Mouse (Mus musculus): ENCODE measurements around the gene Klf1. TPM values are rescaled to one million over a fixed set of nuclear protein-coding genes. Genes with fewer than 3 reads are reported as not detected.
"Not testable (repeated sequence)": the region's sequence is repeated elsewhere in the genome, so short reads cannot be mapped to it uniquely, and the experiment has no call there.

Klf1 gene
- polyA plus RNA-seq, 1 experiment from 2014 or later: 0.51 TPM

DNA sequence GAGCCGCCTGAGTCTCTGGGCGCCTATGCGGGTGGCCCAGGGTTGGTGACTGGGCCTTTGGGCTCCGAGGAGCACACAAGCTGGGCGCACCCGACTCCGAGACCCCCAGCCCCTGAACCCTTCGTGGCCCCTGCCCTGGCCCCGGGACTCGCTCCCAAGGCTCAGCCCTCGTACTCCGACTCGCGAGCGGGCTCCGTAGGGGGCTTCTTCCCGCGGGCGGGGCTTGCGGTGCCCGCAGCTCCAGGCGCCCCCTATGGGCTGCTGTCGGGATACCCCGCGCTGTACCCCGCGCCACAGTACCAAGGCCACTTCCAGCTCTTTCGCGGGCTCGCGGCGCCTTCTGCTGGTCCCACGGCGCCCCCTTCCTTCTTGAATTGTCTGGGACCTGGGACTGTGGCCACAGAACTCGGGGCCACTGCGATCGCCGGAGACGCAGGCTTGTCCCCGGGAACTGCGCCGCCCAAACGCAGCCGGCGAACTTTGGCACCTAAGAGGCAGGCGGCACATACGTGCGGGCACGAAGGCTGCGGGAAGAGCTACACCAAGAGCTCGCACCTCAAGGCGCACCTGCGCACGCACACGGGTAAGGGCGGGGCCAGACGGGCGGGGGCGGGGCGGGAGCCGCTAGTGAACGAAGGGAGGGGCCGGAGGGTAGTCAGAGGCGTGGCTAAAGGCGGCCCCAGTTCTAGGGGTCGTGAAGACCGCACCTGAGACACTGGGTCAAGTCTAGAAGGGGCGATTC, 1.4 kb downstream of the Klf1 start:
- ATAC-seq (ENCODE audit: low FRiP score, low TSS enrichment): peak; percentile 92
- H3K9me3 ChIP-seq (ENCODE audit: control insufficient read depth, low read length): no peaks in the 10 kb centered on the region
- H3K27ac ChIP-seq (replicated peaks): peak overlapping the region; percentile 80
- peak overlapping the region; percentile 74 for H3K9ac ChIP-seq (ENCODE audit: low read length)
- under 1% methylated on average over 68 of the region's 68 CpGs for WGBS
- DNase-seq (ENCODE audit: low spot score): peak; percentile 93
- H3K4me3 ChIP-seq (ENCODE audit: low read depth, low read length): peak overlapping the region; percentile 71
- no peaks in the 10 kb centered on the region for H3K4me1 ChIP-seq (replicated peaks; ENCODE audit: control insufficient read depth, insufficient read depth)
- H3K27me3 ChIP-seq (ENCODE audit: control insufficient read depth, insufficient read depth, low read length): no peaks in the 10 kb centered on the region
- peak overlapping the region; percentile 99 for H3K4me2 ChIP-seq (replicated peaks; ENCODE audit: low read depth)
- TF ChIP-seq CTCF (IDR thresholded peaks at IDR 0.05; ENCODE audit: low read depth): peak; percentile 92
- TF ChIP-seq EP300 (optimal IDR thresholded peaks at IDR 0.05): no peak
- no peaks in the 10 kb centered on the region for H3K36me3 ChIP-seq (ENCODE audit: control insufficient read depth, insufficient read depth, low read length)

DNA sequence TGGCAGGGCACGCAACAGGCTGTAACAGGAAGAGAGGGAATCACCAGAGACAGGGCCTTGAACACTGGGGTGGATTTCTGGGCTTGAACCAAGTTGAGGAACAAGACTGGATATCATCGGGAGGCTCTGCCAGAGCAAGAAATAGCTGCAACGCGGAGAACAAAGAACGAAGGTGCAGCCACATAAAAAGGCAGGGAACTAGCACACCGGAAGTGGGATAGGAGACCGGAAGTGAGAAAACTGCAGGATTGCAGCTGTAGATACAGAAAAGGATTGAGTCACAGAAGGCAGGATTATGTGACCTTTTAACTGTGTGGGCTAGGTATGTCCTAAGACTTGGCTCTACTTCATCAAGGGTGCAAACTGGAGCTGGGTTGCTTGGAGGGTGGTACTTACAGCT, 2.6 kb downstream of the Klf1 start:
- no peak overlapping the region for H3K9ac ChIP-seq (ENCODE audit: low read length)
- H3K27ac ChIP-seq (replicated peaks): no peak overlapping the region
- H3K9me3 ChIP-seq (ENCODE audit: control insufficient read depth, low read length): no peaks in the 10 kb centered on the region
- WGBS: 84% methylated on average over 7 of the region's 7 CpGs
- ATAC-seq (ENCODE audit: low FRiP score, low TSS enrichment) (no peak), DNase-seq (ENCODE audit: low spot score) (no peak)
- TF ChIP-seq CTCF (IDR thresholded peaks at IDR 0.05; ENCODE audit: low read depth): no peak
- TF ChIP-seq EP300 (optimal IDR thresholded peaks at IDR 0.05): no peak
- no peaks in the 10 kb centered on the region for H3K4me1 ChIP-seq (replicated peaks; ENCODE audit: control insufficient read depth, insufficient read depth)
- no peaks in the 10 kb centered on the region for H3K36me3 ChIP-seq (ENCODE audit: control insufficient read depth, insufficient read depth, low read length)
- no peak overlapping the region for H3K4me2 ChIP-seq (replicated peaks; ENCODE audit: low read depth)
- no peaks in the 10 kb centered on the region for H3K27me3 ChIP-seq (ENCODE audit: control insufficient read depth, insufficient read depth, low read length)
- no peak overlapping the region for H3K4me3 ChIP-seq (ENCODE audit: low read depth, low read length)

- DNase-seq (ENCODE audit: low spot score): no peak
- Histone ChIP-seq H3K9me3 (ENCODE audit: control insufficient read depth, low read length) (no peaks in the 10 kb centered on the region), H3K27me3 (ENCODE audit: control insufficient read depth, insufficient read depth, low read length) (no peaks in the 10 kb centered on the region), H3K36me3 (ENCODE audit: control insufficient read depth, insufficient read depth, low read length) (no peaks in the 10 kb centered on the region), H3K9ac (ENCODE audit: low read length) (no peak overlapping the region), H3K4me2 (replicated peaks; ENCODE audit: low read depth) (no peak overlapping the region), H3K4me3 (ENCODE audit: low read depth, low read length) (no peak overlapping the region), H3K27ac (replicated peaks) (no peak overlapping the region), H3K4me1 (replicated peaks; ENCODE audit: control insufficient read depth, insufficient read depth) (no peaks in the 10 kb centered on the region)
- no peak for TF ChIP-seq EP300 (optimal IDR thresholded peaks at IDR 0.05)
- no peak for TF ChIP-seq CTCF (IDR thresholded peaks at IDR 0.05; ENCODE audit: low read depth)
- WGBS: 89% methylated on average over 9 of the region's 9 CpGs
- ATAC-seq (ENCODE audit: low FRiP score, low TSS enrichment): no peak
Observed at GRCm38 (mm10) chr8:84907037-84907436, 5.3 kb downstream of the Klf1 start.

DNA sequence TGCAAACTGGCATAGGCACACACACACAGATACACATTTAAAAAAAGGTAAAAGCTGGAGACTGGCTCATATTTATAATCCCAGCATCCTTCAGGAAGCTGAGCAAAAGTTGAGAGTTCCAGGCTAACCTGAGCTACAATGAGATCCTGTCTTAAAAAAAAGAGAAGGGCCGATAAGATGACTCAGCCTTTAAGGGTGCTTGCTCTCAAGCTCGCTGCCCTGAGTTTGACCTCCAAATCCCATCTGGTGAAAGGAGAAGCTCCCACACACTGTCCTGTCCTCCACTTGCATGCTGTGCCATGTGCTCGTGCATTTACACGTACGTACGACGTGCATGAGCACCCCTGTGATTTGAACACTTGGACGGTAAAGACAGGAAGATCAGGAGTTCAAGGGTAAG, 5.8 kb downstream of the Klf1 start:
- Histone ChIP-seq H3K27me3 (ENCODE audit: control insufficient read depth, insufficient read depth, low read length) (no peaks in the 10 kb centered on the region), H3K4me3 (ENCODE audit: low read depth, low read length) (no peak overlapping the region), H3K9ac (ENCODE audit: low read length) (no peak overlapping the region), H3K27ac (replicated peaks) (no peak overlapping the region), H3K9me3 (ENCODE audit: control insufficient read depth, low read length) (no peaks in the 10 kb centered on the region), H3K4me2 (replicated peaks; ENCODE audit: low read depth) (no peak overlapping the region), H3K36me3 (ENCODE audit: control insufficient read depth, insufficient read depth, low read length) (no peaks in the 10 kb centered on the region), H3K4me1 (replicated peaks; ENCODE audit: control insufficient read depth, insufficient read depth) (0 out of 2 replicates have a peak, but pooled peaks cover under 1% of the 10 kb centered on the region)
- ATAC-seq (ENCODE audit: low FRiP score, low TSS enrichment) (no peak), DNase-seq (ENCODE audit: low spot score) (no peak)
- TF ChIP-seq EP300 (optimal IDR thresholded peaks at IDR 0.05) (no peak), CTCF (IDR thresholded peaks at IDR 0.05; ENCODE audit: low read depth) (no peak)
- WGBS: 70% methylated on average over 8 of the region's 8 CpGs

DNA sequence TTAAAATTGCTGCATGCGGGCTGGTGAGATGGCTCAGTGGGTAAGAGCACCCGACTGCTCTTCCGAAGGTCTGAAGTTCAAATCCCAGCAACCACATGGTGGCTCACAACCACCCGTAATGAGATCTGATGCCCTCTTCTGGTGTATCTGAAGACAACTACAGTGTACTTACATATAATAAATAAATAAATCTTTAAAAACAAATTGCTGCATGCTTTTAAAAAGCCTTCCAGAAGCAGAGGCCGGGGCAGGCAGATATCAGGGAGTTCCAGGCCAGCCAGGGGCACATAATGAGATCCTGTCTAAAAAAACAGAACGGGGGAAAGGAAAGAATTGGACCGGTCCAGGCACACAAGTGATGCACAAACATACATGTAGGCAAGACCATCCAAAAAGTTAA, 6.3 kb downstream of the Klf1 start:
- Histone ChIP-seq H3K4me2 (replicated peaks; ENCODE audit: low read depth) (peak overlapping the region; percentile 90), H3K4me3 (ENCODE audit: low read depth, low read length) (peak overlapping the region; percentile 53)
- DNase-seq (ENCODE audit: low spot score); H3K4me1 ChIP-seq (replicated peaks; ENCODE audit: control insufficient read depth, insufficient read depth); ATAC-seq (ENCODE audit: low FRiP score, low TSS enrichment); H3K27ac ChIP-seq (replicated peaks); H3K9ac ChIP-seq (ENCODE audit: low read length); H3K36me3 ChIP-seq (ENCODE audit: control insufficient read depth, insufficient read depth, low read length); H3K9me3 ChIP-seq (ENCODE audit: control insufficient read depth, low read length); H3K27me3 ChIP-seq (ENCODE audit: control insufficient read depth, insufficient read depth, low read length): not testable (repeated sequence)
- 31% methylated on average over 6 of the region's 7 CpGs for WGBS

GRCm38 (mm10) chr8:84908421-84909161, 6.9 kb downstream of the Klf1 start, which contains the start of gene Dnase2a:
Dnase2a (plus strand) TSS chr8:84908560.
- Histone ChIP-seq H3K27ac (replicated peaks) (no peak within 1 kb of the TSS; the same call in 1 of the 2 replicates), H3K9ac (ENCODE audit: low read length) (peak within 1 kb of the TSS; percentile 73), H3K4me2 (replicated peaks; ENCODE audit: low read depth) (peak within 1 kb of the TSS; percentile 90), H3K4me3 (ENCODE audit: low read depth, low read length) (peak within 1 kb of the TSS; percentile 53), H3K27me3 (ENCODE audit: control insufficient read depth, insufficient read depth, low read length) (no peaks in the 10 kb centered on the region), H3K4me1 (replicated peaks; ENCODE audit: control insufficient read depth, insufficient read depth) (0 out of 2 replicates have a peak, but pooled peaks cover 3% of the 10 kb centered on the region), H3K36me3 (ENCODE audit: control insufficient read depth, insufficient read depth, low read length) (no peaks in the 10 kb centered on the region), H3K9me3 (ENCODE audit: control insufficient read depth, low read length) (no peaks in the 10 kb centered on the region)
- peak; percentile 94 for DNase-seq (ENCODE audit: low spot score)
- TF ChIP-seq EP300 (optimal IDR thresholded peaks at IDR 0.05) (no peak), CTCF (IDR thresholded peaks at IDR 0.05; ENCODE audit: low read depth) (no peak)
- under 1% methylated on average over 45 of the region's 45 CpGs for WGBS
- peak; percentile 91 for ATAC-seq (ENCODE audit: low FRiP score, low TSS enrichment)

All from stomach, postnatal 0 days (tissue).